Mouse (Mus musculus) subcutaneous adipose tissue, adult 2 months (tissue): ENCODE data around the gene Rfx6. TPM values are rescaled to one million over a fixed set of nuclear protein-coding genes. Genes with fewer than 3 reads are reported as not detected.

ENCODE experiments used
- polyA plus RNA-seq: library from polyadenylated mRNA; depleted of rRNA; stranded (reverse); fragments of >200 nt; gene quantifications from 2 replicates; pipeline ENCODE4 v1.2.3, GENCODE M21; 2012; ENCODE audit warnings: low replicate concordance; rRNA removed

Gene Rfx6
- polyA plus RNA-seq = 0.10 TPM in 1 of 2 replicates, not detected in the other

DNA sequence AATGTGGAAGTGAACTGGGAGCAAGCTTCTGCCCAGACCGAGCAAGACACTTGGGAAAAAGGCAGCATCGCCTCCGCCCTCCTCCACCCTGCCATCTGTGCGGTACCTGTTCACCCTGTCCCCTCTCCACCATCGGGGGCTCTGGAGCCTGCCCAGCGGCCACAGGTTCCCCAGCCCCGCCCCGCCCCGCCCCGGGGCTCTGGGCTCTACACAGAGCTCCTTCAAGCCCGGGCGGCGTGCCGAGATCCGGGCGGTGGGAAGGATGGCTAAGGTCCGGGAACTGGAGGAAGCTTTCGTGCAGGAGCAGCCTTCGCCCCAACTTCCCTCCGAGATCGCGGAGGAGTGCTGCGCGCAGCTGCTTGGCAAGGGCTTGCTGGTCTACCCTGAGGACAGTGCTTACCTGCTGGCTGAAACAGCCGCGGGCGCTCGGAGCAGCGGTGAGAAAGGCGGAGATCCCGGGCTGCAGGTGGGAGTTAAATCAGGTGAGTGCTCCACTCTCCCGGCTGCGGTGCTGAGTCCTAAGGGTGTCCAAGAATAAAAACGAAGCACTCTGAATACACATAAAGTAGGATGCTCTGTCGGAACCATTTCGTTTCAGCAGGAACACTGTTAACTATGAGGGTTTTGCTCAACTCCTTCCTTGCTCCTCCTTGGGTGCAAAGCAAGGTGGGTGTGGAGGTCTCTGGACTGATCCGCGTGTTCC is at the start of gene Rfx6:
TSS of gene Rfx6 (plus strand) at position 209 of the 703 bp plus-strand sequence.

DNA sequence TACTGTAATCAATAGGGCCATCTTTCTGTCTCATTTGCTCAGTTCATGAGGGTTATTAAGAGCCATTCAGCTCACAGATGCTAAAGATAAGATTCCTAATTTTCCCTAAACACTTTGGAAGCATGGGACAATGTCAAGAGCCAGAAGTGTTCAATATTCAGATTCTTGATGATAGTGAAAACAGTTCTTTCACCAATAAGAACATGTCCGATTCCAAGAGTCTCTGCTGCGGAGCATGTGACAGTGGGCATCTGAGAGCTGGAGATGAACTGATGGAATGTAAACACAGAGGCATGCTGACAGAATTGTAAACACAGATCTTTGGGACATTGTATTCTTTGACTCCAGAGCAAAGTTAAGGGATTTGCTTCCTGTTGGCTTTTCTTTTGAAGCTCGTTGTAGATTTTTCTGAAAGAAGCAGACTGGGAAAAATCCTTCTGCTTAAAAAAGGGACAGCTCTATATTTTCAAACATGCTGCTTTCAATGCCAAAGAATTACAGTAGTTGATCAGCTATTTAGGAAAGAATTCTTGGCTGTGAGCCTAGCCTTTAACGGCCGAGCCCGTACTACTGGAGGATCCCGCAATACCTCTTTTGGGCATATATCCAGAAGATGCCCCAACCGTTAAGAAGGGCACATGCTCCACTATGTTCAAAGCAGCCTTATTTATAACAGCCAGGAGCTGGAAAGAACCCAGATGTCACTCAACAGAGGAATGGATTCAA is 46.0 kb upstream of the Rfx6 start, which contains the start of gene Gprc6a:
TSS of gene Gprc6a (minus strand) at position 51 of the 726 bp plus-strand sequence.

Other genes starting within 250 kb of the Rfx6 start
- gene Gm49339, start 197.1 kb upstream of the Rfx6 start, polyA plus RNA-seq = 9.1 and 10.0 TPM in 2 replicates
- gene Lilr4b, start 197.1 kb upstream of the Rfx6 start, polyA plus RNA-seq = 7.5 and 17.2 TPM in 2 replicates
- gene Lilrb4a, start 186.8 kb upstream of the Rfx6 start, polyA plus RNA-seq = 6.5 and 11.4 TPM in 2 replicates
- not detected in 2 replicates for gene Fam162b, start 87.2 kb upstream of the Rfx6 start, polyA plus RNA-seq
- gene Gprc6a, start 46.3 kb upstream of the Rfx6 start, polyA plus RNA-seq = 0.06 TPM in 1 of 2 replicates, not detected in the other